Mouse (Mus musculus) liver, adult 2 months (tissue): ENCODE measurements around the gene Hmgb2. TPM values are rescaled to one million over a fixed set of nuclear protein-coding genes. Genes with fewer than 3 reads are reported as not detected.

Experiments used
- DNase-seq: peaks from one replicate; pipeline ENCODE4 v3.0.0-alpha.2; 2011; ENCODE audit warnings: low read depth, low spot score; ENCODE audit errors: extremely low read depth
- H3K27ac ChIP-seq: fragments of 200-500 bp; replicated peaks from 2 replicates; pipeline ENCODE4 v1.5.1; 2012; ENCODE audit warnings: low read depth, mild to moderate bottlenecking, control low read depth, inconsistent platforms, low read length; ENCODE audit not compliant: insufficient read depth
- H3K27me3 ChIP-seq: fragments of 200-500 bp; 2 replicates; pipeline ENCODE4 v1.6.1; 2012; ENCODE audit warnings: mild to moderate bottlenecking, moderate library complexity, low read length, inconsistent platforms; ENCODE audit not compliant: control insufficient read depth, insufficient read depth
- H3K36me3 ChIP-seq: fragments of 200-500 bp; 2 replicates; pipeline ENCODE4 v1.6.1; 2012; ENCODE audit warnings: low read length, inconsistent platforms; ENCODE audit not compliant: control insufficient read depth, insufficient read depth
- H3K4me1 ChIP-seq: fragments of 200-500 bp; 2 replicates; pipeline ENCODE4 v1.6.1; 2011; ENCODE audit warnings: low read length; ENCODE audit not compliant: control insufficient read depth, insufficient read depth
- H3K4me3 ChIP-seq: fragments of 200-500 bp; 2 replicates; pipeline ENCODE4 v1.5.1; 2011; ENCODE audit warnings: low read depth, mild to moderate bottlenecking, control low read depth, low read length, moderate library complexity; ENCODE audit not compliant: insufficient read depth
- H3K79me2 ChIP-seq: fragments of 200-500 bp; 2 replicates; pipeline ENCODE4 v1.6.1; 2012; ENCODE audit warnings: inconsistent platforms, mild to moderate bottlenecking, low read length, moderate library complexity; ENCODE audit not compliant: control insufficient read depth, insufficient read depth
- H3K9ac ChIP-seq: fragments of 200-500 bp; 2 replicates; pipeline ENCODE4 v1.6.1; 2012; ENCODE audit warnings: low read depth, mild to moderate bottlenecking, control low read depth, inconsistent platforms, low read length
- CTCF ChIP-seq: fragments of 200-500 bp; IDR thresholded peaks from 2 replicates; pipeline ENCODE4 v1.5.1; 2011; ENCODE audit warnings: low read depth, low read length, control low read depth
- POLR2A ChIP-seq: fragments of 200-500 bp; IDR thresholded peaks from 2 replicates; pipeline ENCODE4 v1.6.1; 2011; ENCODE audit warnings: low read length, control low read depth; ENCODE audit not compliant: insufficient read depth; ENCODE audit errors: extremely low read depth
- WGBS: fragments of 180-500 bp; shearing (Covaris S2); methylation state at CpG from one replicate; pipeline ENCODE4 v1.1.7; 2018; 5-methylcytosine and 5-hydroxymethylcytosine counted together
- polyA plus RNA-seq: library from polyadenylated mRNA; depleted of rRNA; stranded (reverse); fragments of >200 nt; gene quantifications from 2 replicates; pipeline ENCODE4 v1.2.3, GENCODE M21; 2012
- total RNA-seq: library from RNA; depleted of rRNA; stranded (reverse); fragments of >200 nt; gene quantifications from 2 replicates; pipeline ENCODE4 v1.2.3, GENCODE M21; 2014

Gene Hmgb2
- total and polyA plus RNA-seq, 2 experiments: 0.65 to 2.6 TPM

DNA sequence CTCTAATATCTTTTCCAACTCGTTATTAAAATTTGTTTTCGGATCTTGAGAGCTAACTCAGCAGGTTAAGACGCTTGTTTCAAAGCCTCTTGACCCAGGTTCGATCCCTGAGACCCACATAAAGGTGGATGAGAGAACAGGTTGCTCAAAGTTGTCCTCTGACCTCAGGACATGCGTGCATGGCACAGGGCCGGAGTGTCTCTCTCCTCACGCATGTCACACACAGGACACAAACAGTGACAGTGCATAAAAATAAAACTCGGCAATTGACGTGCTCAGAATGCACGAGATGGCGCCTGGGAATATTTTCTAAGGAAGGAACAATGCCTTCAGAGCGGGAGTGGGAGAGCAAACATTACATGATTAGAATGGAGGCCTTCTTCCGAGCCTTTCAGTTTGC lies 18.5 kb downstream of the Hmgb2 start:
- peaks cover 2% of the 10 kb centered on the region; the same call in 1 of the 2 replicates for H3K4me1 ChIP-seq
- 51% methylated on average over 13 of the region's 13 CpGs for WGBS
- no peaks in the 10 kb centered on the region for H3K79me2 ChIP-seq
- peak; percentile 70 for DNase-seq
- H3K9ac ChIP-seq: peak overlapping the region; percentile 26; the same call in 1 of the 2 replicates
- H3K27ac ChIP-seq: peak overlapping the region; percentile 52
- TF ChIP-seq CTCF (no peak), POLR2A (no peak)
- no peaks in the 10 kb centered on the region for H3K36me3 ChIP-seq
- H3K27me3 ChIP-seq: no peaks in the 10 kb centered on the region
- H3K4me3 ChIP-seq: peak overlapping the region; percentile 38; the same call in 1 of the 2 replicates

DNA sequence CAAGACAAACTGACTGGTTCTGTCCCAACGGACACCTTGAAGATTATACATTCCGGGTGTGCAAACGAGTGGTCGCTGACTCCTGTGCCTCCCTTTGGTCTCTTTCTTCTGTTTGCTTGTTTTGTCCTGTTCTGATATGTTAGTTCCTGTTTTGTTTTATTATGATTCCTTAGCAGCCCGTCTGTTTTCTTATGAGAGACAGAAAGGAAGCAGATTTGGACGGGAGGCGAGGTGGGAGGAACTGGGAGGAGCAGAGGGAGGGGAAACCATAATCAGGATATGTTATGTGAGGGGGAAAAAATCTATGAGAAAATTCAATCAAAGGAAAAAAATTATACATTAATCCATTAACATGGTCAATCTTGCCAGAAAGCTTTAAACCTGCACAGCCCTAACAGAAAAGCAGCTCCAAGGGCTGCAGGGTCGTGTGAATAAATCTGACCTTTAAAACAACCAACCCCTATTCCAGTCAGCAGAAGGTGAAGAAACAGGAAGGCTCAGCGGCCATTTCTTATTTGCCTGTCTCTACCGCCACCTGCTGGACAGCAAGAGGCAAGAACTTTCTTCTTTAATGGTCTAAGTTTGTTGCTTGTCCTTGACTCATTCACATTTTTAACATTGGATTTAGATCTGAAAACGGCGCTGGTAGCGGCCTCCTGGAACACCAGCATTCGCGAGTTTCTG lies 19.1 kb downstream of the Hmgb2 start:
- no peaks in the 10 kb centered on the region for H3K36me3 ChIP-seq
- WGBS: 8% methylated on average over 15 of the region's 15 CpGs
- no peaks in the 10 kb centered on the region for H3K27me3 ChIP-seq
- peak; percentile 84 for DNase-seq
- peak overlapping the region; percentile 28; the same call in 1 of the 2 replicates for H3K9ac ChIP-seq
- peak overlapping the region; percentile 52 for H3K27ac ChIP-seq
- H3K4me1 ChIP-seq: peaks cover 2% of the 10 kb centered on the region; the same call in 1 of the 2 replicates
- H3K79me2 ChIP-seq: no peaks in the 10 kb centered on the region
- peak; percentile 69 for TF ChIP-seq CTCF
- no peak for TF ChIP-seq POLR2A
- peak overlapping the region; percentile 38 for H3K4me3 ChIP-seq

DNA sequence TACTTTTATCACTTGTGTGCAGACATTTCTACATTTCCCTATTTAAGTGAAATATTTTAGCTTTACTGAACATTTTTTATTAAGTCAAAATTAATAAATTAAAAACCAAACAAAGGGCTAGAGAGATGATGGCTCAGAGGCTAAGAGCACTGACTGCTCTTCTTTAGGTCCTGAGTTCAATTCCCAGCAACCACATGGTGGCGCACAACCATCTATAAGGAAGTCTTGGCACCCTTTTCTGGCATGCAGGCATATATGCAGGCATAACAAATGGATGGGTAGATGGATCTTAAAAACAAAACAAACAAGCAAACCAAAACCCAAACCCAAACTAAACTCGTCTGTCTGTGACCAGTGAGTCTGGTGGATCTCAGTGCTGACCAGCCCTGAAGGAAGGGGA lies 20.5 kb downstream of the Hmgb2 start:
- Histone ChIP-seq H3K4me3 (no peak overlapping the region), H3K9ac (no peak overlapping the region), H3K79me2 (no peaks in the 10 kb centered on the region), H3K36me3 (no peaks in the 10 kb centered on the region), H3K27me3 (no peaks in the 10 kb centered on the region), H3K27ac (no peak overlapping the region), H3K4me1 (peaks cover 2% of the 10 kb centered on the region; the same call in 1 of the 2 replicates)
- WGBS: 76% methylated on average over 2 of the region's 2 CpGs
- no peak for DNase-seq
- TF ChIP-seq CTCF: no peak

- 85% methylated on average over 4 of the region's 4 CpGs for WGBS
- Histone ChIP-seq H3K27ac (no peak overlapping the region), H3K4me1 (peaks cover 2% of the 10 kb centered on the region; the same call in 1 of the 2 replicates), H3K9ac (no peak overlapping the region), H3K4me3 (no peak overlapping the region), H3K36me3 (no peaks in the 10 kb centered on the region), H3K79me2 (no peaks in the 10 kb centered on the region), H3K27me3 (no peaks in the 10 kb centered on the region)
- TF ChIP-seq POLR2A (no peak), CTCF (no peak)
- no peak for DNase-seq
Observed at GRCm38 (mm10) chr8:57533106-57533505, 21.4 kb downstream of the Hmgb2 start.

DNA sequence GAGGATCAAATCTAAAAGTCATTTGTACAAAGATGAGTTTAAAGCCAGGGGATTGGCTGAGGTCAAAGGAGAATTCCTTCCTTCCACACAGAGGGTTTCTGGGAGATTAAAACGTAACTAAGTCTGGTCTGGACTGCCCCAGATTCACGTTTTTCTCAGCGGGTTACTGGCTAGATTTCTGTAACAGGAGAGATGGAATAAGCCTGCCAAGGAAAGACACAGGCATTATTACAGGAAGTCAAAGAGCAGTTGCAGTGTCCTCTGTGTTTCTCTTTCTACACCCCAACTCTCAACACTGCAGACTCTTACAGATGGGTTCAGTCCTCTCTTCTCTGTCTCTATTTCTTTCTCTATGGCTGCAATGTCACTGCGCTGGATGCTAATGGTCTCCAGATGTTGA lies 22.8 kb downstream of the Hmgb2 start:
- WGBS: 76% methylated on average over 4 of the region's 4 CpGs
- TF ChIP-seq CTCF (no peak), POLR2A (no peak)
- DNase-seq: no peak
- Histone ChIP-seq H3K79me2 (no peaks in the 10 kb centered on the region), H3K27ac (no peak overlapping the region), H3K27me3 (no peaks in the 10 kb centered on the region), H3K4me3 (no peak overlapping the region), H3K4me1 (peaks cover 2% of the 10 kb centered on the region; the same call in 1 of the 2 replicates), H3K36me3 (no peaks in the 10 kb centered on the region), H3K9ac (no peak overlapping the region)

DNA sequence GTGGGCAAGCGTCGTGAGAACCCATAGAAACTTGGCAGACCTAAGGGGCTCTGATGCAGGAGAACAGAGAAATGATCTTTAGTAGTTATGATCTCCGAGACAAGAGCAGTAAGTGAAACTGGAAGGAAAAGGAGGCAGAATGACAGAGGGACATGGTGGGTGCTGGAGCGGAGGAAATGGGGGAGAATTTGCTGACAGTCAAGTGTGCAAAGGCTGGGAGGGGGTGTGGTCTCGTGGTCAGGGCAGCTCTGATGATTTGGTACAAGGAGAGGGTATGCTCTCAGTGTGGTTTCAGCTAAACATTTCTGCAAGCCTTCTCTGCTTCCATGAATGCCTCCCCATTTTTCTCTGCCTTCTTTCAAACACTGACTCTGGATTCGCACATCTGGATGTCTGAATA lies 24.5 kb downstream of the Hmgb2 start:
- no peak for DNase-seq
- Histone ChIP-seq H3K27me3 (no peaks in the 10 kb centered on the region), H3K4me3 (no peak overlapping the region), H3K79me2 (no peaks in the 10 kb centered on the region), H3K36me3 (no peaks in the 10 kb centered on the region), H3K4me1 (no peaks in the 10 kb centered on the region), H3K9ac (no peak overlapping the region), H3K27ac (no peak overlapping the region)
- TF ChIP-seq POLR2A: no peak
- WGBS: 95% methylated on average over 6 of the region's 6 CpGs
